Mouse (Mus musculus): ENCODE results near the gene Ppm1j. TPM values are rescaled to one million over a fixed set of nuclear protein-coding genes. Genes with fewer than 3 reads are reported as not detected.

The Ppm1j gene
- polyA plus RNA-seq, 1 experiment: 178 TPM

DNA sequence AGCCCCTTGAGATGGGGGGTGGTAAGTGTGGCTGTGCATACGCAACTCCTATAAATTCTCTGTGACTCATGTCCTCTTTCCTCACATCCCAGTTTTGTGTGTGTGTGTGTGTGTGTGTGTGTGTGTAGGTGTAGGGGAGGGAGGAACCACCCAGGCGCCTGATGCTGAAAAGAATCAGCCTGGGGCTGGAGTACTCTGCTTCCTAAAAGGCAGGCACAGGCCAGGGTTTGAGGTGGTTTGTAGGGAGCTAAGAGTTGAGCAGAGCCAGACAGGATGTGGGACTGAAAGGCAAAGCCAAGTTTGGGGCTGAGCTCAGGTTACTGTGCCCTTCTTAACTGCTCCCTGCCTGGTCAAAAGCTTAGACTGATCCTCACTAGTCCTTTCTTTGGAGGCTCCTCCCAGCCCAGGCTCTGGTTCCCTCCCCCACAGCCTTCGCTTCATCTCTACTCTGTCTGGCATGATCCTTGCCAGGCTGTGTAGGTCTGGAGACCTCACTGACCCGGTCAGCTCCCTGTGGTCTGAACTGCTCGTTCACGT lies 9.6 kb downstream of the Ppm1j start:
- H3K27ac ChIP-seq (ENCODE audit: control insufficient read depth, insufficient read depth, low read depth, low read length): no peak overlapping the region
- TF ChIP-seq POLR2A (IDR thresholded peaks at IDR 0.05; ENCODE audit: control insufficient read depth, low read depth, low read length) (no peak), CTCF (IDR thresholded peaks at IDR 0.05; ENCODE audit: control insufficient read depth, insufficient read depth, insufficient replicate concordance, low read depth, low read length) (no peak)
- H3K4me3 ChIP-seq (ENCODE audit: control insufficient read depth, low read depth, low read length): no peak overlapping the region
- peaks cover 16% of the 10 kb centered on the region for H3K4me1 ChIP-seq (ENCODE audit: control insufficient read depth, insufficient read depth, low read length)
- H3K27me3 ChIP-seq (ENCODE audit: control insufficient read depth, insufficient read depth, low read length): peaks cover 2% of the 10 kb centered on the region; the same call in 1 of the 2 replicates
- no peaks in the 10 kb centered on the region for H3K36me3 ChIP-seq (ENCODE audit: control insufficient read depth, insufficient read depth, low read length)

DNA sequence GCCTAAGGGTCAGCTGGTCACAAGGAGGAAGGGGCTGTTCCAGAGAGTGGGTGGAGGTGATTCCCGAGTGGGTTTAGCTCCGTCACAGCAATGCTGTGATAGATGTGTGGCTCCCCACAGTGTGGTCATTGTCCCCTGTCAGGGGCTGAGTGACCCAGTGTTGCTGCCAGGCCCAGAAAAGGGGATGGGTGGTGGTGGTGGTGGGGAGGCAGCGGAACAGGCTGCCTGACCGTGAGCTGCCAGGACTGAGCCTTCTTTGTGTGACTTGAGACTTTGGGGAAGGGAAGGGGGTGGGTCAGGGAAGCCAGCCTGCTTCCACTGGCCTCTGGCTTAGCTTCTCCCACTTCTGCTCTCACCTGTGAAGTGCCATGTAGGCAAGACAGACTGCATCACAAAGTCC lies 10.2 kb downstream of the Ppm1j start:
- no peak overlapping the region for H3K27ac ChIP-seq (ENCODE audit: control insufficient read depth, insufficient read depth, low read depth, low read length)
- TF ChIP-seq CTCF (IDR thresholded peaks at IDR 0.05; ENCODE audit: control insufficient read depth, insufficient read depth, insufficient replicate concordance, low read depth, low read length): no peak
- TF ChIP-seq POLR2A (IDR thresholded peaks at IDR 0.05; ENCODE audit: control insufficient read depth, low read depth, low read length): no peak
- peaks cover 16% of the 10 kb centered on the region for H3K4me1 ChIP-seq (ENCODE audit: control insufficient read depth, insufficient read depth, low read length)

GRCm38 (mm10) chr3:104791671-104792070 lies 10.8 kb downstream of the Ppm1j start:
- Histone ChIP-seq H3K27me3 (ENCODE audit: control insufficient read depth, insufficient read depth, low read length) (peaks cover 2% of the 10 kb centered on the region; the same call in 1 of the 2 replicates), H3K4me1 (ENCODE audit: control insufficient read depth, insufficient read depth, low read length) (peaks cover 17% of the 10 kb centered on the region), H3K36me3 (ENCODE audit: control insufficient read depth, insufficient read depth, low read length) (no peaks in the 10 kb centered on the region), H3K27ac (ENCODE audit: control insufficient read depth, insufficient read depth, low read depth, low read length) (no peak overlapping the region), H3K4me3 (ENCODE audit: control insufficient read depth, low read depth, low read length) (no peak overlapping the region)
- TF ChIP-seq POLR2A (IDR thresholded peaks at IDR 0.05; ENCODE audit: control insufficient read depth, low read depth, low read length) (no peak), CTCF (IDR thresholded peaks at IDR 0.05; ENCODE audit: control insufficient read depth, insufficient read depth, insufficient replicate concordance, low read depth, low read length) (no peak)

More for the DNA sequence above, 10.2 kb downstream of the Ppm1j start:
- peaks cover 2% of the 10 kb centered on the region; the same call in 1 of the 2 replicates for H3K27me3 ChIP-seq (ENCODE audit: control insufficient read depth, insufficient read depth, low read length)
- H3K36me3 ChIP-seq (ENCODE audit: control insufficient read depth, insufficient read depth, low read length): no peaks in the 10 kb centered on the region
- no peak overlapping the region for H3K4me3 ChIP-seq (ENCODE audit: control insufficient read depth, low read depth, low read length)

GRCm38 (mm10) chr3:104792360-104793270 lies 11.8 kb downstream of the Ppm1j start:
- H3K27me3 ChIP-seq (ENCODE audit: control insufficient read depth, insufficient read depth, low read length): peaks cover 2% of the 10 kb centered on the region; the same call in 1 of the 2 replicates
- no peak overlapping the region for H3K27ac ChIP-seq (ENCODE audit: control insufficient read depth, insufficient read depth, low read depth, low read length)
- no peaks in the 10 kb centered on the region for H3K36me3 ChIP-seq (ENCODE audit: control insufficient read depth, insufficient read depth, low read length)
- no peak overlapping the region for H3K4me3 ChIP-seq (ENCODE audit: control insufficient read depth, low read depth, low read length)
- TF ChIP-seq POLR2A (IDR thresholded peaks at IDR 0.05; ENCODE audit: control insufficient read depth, low read depth, low read length): no peak
- TF ChIP-seq CTCF (IDR thresholded peaks at IDR 0.05; ENCODE audit: control insufficient read depth, insufficient read depth, insufficient replicate concordance, low read depth, low read length): no peak
- H3K4me1 ChIP-seq (ENCODE audit: control insufficient read depth, insufficient read depth, low read length): peaks cover 21% of the 10 kb centered on the region

GRCm38 (mm10) chr3:104793871-104794828 lies 13.3 kb downstream of the Ppm1j start:
- H3K36me3 ChIP-seq (ENCODE audit: control insufficient read depth, insufficient read depth, low read length): no peaks in the 10 kb centered on the region
- H3K4me1 ChIP-seq (ENCODE audit: control insufficient read depth, insufficient read depth, low read length): peaks cover 15% of the 10 kb centered on the region

GRCm38 (mm10) chr3:104794953-104795470 lies 14.2 kb downstream of the Ppm1j start:
- H3K36me3 ChIP-seq (ENCODE audit: control insufficient read depth, insufficient read depth, low read length): no peaks in the 10 kb centered on the region
- H3K27me3 ChIP-seq (ENCODE audit: control insufficient read depth, insufficient read depth, low read length): no peaks in the 10 kb centered on the region
- H3K4me1 ChIP-seq (ENCODE audit: control insufficient read depth, insufficient read depth, low read length): peaks cover 6% of the 10 kb centered on the region
- no peak for TF ChIP-seq POLR2A (IDR thresholded peaks at IDR 0.05; ENCODE audit: control insufficient read depth, low read depth, low read length)
- TF ChIP-seq CTCF (IDR thresholded peaks at IDR 0.05; ENCODE audit: control insufficient read depth, insufficient read depth, insufficient replicate concordance, low read depth, low read length): no peak
- no peak overlapping the region for H3K4me3 ChIP-seq (ENCODE audit: control insufficient read depth, low read depth, low read length)
- H3K27ac ChIP-seq (ENCODE audit: control insufficient read depth, insufficient read depth, low read depth, low read length): no peak overlapping the region

More at GRCm38 (mm10) chr3:104793871-104794828, 13.3 kb downstream of the Ppm1j start:
- peaks cover 2% of the 10 kb centered on the region; the same call in 1 of the 2 replicates for H3K27me3 ChIP-seq (ENCODE audit: control insufficient read depth, insufficient read depth, low read length)
- no peak for TF ChIP-seq POLR2A (IDR thresholded peaks at IDR 0.05; ENCODE audit: control insufficient read depth, low read depth, low read length)
- TF ChIP-seq CTCF (IDR thresholded peaks at IDR 0.05; ENCODE audit: control insufficient read depth, insufficient read depth, insufficient replicate concordance, low read depth, low read length): no peak
- H3K4me3 ChIP-seq (ENCODE audit: control insufficient read depth, low read depth, low read length): no peak overlapping the region
- H3K27ac ChIP-seq (ENCODE audit: control insufficient read depth, insufficient read depth, low read depth, low read length): no peak overlapping the region

Data from testis, adult 2 months (tissue).